Mouse (Mus musculus) erythroid progenitor cell, adult 5-6 weeks (primary cell): Measurements from ENCODE around the gene A530016L24Rik. TPM values are rescaled to one million over a fixed set of nuclear protein-coding genes. Genes with fewer than 3 reads are reported as not detected.

Experiments
- ATAC-seq: replicated peaks from 2 replicates; pipeline ENCODE4 v1.8.0; 2016; ENCODE audit warnings: moderate number of reproducible peaks, mild to moderate bottlenecking, moderate TSS enrichment, inconsistent platforms; ENCODE audit not compliant: poor library complexity, low FRiP score, severe bottlenecking
- total RNA-seq, 2 experiments: library from RNA; stranded (forward) in 1 of 2; stranded (reverse) in 1 of 2; fragments of 150-400 nt in 1 of 2; fragments of 186-747, 209-891 nt in 1 of 2; gene quantifications; 2 replicates each; pipeline versions ENCODE4 v1.2.3 to v1.2.4; 2015 to 2017; ENCODE audit warnings: low replicate concordance in 2 of 2

The A530016L24Rik gene
- total RNA-seq, 2 experiments from 2014 or later: not detected

- no peak for ATAC-seq
Measured at GRCm38 (mm10) chr12:112544946-112545701, 55.9 kb downstream of the A530016L24Rik start.

- ATAC-seq: no peak
Measured at GRCm38 (mm10) chr12:112546110-112546509, 56.9 kb downstream of the A530016L24Rik start.

GRCm38 (mm10) chr12:112549287-112549686 lies 60.0 kb downstream of the A530016L24Rik start:
- no peak for ATAC-seq

Other genes starting within 250 kb of the A530016L24Rik start
- gene Tmem179, start 27.3 kb downstream of the A530016L24Rik start, total RNA-seq (2015; ENCODE audit: low replicate concordance): not detected in 2 replicates
- gene Tmem179, start 27.3 kb downstream of the A530016L24Rik start, total RNA-seq (2017; ENCODE audit: low replicate concordance): not detected in 2 replicates
- 2.1 and 2.2 TPM in 2 replicates for gene Inf2, start 99.3 kb downstream of the A530016L24Rik start, total RNA-seq (2015; ENCODE audit: low replicate concordance)
- gene Inf2, start 99.3 kb downstream of the A530016L24Rik start, total RNA-seq (2017; ENCODE audit: low replicate concordance): 1.0 and 1.5 TPM in 2 replicates
- gene Adssl1, start 130.6 kb downstream of the A530016L24Rik start, total RNA-seq (2015; ENCODE audit: low replicate concordance): 16.8 and 26.3 TPM in 2 replicates
- 2.0 and 14.9 TPM in 2 replicates for gene Adssl1, start 130.6 kb downstream of the A530016L24Rik start, total RNA-seq (2017; ENCODE audit: low replicate concordance)
- gene Siva1, start 155.2 kb downstream of the A530016L24Rik start, total RNA-seq (2015; ENCODE audit: low replicate concordance): 62.0 and 125 TPM in 2 replicates
- gene Siva1, start 155.2 kb downstream of the A530016L24Rik start, total RNA-seq (2017; ENCODE audit: low replicate concordance): 136 and 176 TPM in 2 replicates
- 22.6 and 24.1 TPM in 2 replicates for gene Akt1, start 185.4 kb downstream of the A530016L24Rik start, total RNA-seq (2015; ENCODE audit: low replicate concordance)
- 24.5 and 40.9 TPM in 2 replicates for gene Akt1, start 185.4 kb downstream of the A530016L24Rik start, total RNA-seq (2017; ENCODE audit: low replicate concordance)
- gene Zbtb42, start 189.4 kb downstream of the A530016L24Rik start, total RNA-seq (2015; ENCODE audit: low replicate concordance): 10.1 TPM in 1 of 2 replicates, not detected in the other
- gene Zbtb42, start 189.4 kb downstream of the A530016L24Rik start, total RNA-seq (2017; ENCODE audit: low replicate concordance): 0.39 TPM in 1 of 2 replicates, not detected in the other
- 1.3 TPM in 1 of 2 replicates, not detected in the other for gene Cep170b, start 231.0 kb downstream of the A530016L24Rik start, total RNA-seq (2015; ENCODE audit: low replicate concordance)
- gene Cep170b, start 231.0 kb downstream of the A530016L24Rik start, total RNA-seq (2017; ENCODE audit: low replicate concordance): not detected in 2 replicates